Mouse (Mus musculus) granulocyte monocyte progenitor cell, adult 5-6 weeks (primary cell): ENCODE measurements at regions not wholly inside any gene's neighbourhood (a gene's known extent, or its start where the extent isn't known, plus 50 kb on each side); places are given as distances from the start of the nearest gene placed in this dataset.

ENCODE experiments used
- ATAC-seq: replicated peaks from 2 replicates; pipeline ENCODE4 v1.8.0; 2016; ENCODE audit warnings: mild to moderate bottlenecking, moderate TSS enrichment, inconsistent platforms; ENCODE audit not compliant: poor library complexity, severe bottlenecking

DNA sequence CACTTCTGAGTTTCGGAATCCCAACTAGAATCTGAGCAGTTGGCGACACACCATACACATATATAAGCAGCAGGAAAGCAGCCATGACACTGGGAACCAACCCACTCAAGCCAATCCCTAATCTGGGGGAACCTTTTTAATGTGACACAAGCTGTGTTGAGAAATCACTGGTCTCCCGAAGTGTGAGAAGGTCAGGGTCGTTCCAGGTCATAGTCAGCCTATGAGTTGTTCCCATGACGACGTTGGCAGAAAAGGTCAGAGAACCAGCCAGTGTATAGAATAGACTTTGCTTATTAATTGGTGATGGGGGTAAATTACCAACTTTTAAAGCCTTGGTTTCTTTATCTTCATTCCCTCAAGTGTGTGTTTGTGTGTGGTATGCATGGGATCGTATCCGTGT, 199.3 kb downstream of the Uaca start:
- no peak for ATAC-seq

DNA sequence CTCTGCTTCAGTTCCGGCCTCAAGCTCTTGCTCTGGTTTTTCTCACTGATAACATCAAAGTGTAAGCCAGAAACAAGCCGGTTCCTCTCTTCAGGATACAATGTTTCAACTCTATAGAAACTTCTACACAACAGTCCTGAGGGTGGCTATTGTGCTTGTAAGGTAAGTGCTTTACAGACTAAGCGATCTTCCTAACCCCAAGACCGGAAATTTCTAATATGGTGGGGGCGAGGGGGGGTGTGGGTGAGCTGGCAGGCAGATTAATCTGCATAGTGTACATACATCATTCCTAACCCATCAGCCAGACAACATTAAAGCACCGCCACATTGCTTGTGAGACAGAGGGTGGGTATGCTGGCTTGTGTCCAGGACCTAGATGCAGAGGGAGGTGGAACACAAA, 200.8 kb downstream of the Uaca start:
- no peak for ATAC-seq

DNA sequence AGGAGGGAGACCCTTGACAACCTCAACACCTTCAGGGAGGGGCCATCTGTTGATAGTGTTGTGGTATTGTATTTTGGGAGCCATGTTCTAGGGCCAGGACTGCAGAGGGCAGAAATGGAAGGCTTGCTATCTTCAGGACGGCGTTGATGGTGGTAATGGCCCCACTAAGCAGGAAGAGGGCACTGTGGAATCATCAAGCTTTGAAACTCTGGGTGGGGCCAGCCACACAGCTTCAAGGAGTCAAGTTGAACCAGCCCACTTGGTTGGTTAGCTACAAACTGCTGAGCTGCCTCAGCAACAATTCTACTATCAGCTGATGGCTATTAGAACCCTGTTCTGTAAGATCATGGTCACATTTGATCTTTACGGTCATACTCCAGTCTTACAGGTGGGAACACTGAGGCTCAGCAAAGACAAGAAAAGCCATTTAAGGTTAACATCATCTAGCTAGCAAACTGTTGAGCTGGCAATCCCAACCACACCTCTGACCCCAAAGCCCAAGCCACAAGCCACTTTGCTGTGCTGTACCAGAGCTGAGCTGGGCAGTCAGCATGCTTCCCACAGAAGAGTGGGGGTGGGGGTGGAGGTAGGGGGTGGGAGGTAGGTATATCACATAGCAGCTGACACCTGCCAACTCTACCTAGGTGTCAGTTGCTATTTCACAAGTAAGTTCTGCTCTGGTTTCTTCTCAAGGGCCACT, 203.9 kb downstream of the Uaca start:
- ATAC-seq = peak; percentile 25

DNA sequence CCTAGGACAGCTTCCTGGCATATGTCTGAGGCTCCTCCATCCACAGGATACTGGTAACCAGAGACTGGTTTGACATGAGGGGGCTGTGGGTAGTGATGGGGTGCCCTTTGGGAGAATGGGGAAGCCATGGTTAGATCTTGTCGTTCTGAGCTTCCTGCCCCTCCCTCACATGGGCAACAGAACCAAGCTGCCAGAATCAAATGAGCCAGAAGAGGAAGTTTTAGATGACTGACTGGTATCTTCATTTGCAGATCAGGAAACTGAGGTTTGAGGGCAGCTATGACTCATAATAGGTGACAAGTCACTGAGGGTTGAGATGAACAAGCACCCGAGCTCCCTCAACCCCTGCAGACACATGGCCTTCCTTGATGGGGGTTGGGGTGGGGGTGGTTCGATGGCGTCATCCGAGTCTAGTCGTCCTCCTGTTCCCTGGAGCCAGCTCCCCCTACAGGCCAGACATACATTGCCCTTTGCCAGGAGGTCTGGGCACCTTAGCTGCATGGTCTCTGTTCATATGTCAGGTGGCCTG, 204.7 kb downstream of the Uaca start:
- peak; percentile 79 for ATAC-seq

DNA sequence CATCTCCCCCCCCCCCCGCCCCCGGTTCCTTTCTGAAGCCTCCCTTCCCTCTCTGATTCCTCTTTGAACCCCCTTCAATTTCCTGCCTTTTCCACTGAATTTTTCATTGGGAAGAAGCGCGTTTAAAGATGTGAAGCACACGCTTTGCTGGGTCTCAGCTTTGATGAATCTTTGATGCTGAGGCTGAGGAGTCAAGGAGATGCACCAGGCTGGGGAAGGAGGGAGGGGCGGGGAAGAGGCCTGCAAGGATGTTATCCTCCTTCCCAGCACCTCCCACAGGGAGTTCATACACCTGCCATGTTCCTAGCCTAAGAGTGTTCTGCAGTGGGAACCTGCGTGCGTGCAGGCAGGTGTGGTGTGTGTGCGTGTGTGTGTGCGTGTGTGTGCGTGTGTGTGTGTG, 205.9 kb downstream of the Uaca start:
- no peak for ATAC-seq

DNA sequence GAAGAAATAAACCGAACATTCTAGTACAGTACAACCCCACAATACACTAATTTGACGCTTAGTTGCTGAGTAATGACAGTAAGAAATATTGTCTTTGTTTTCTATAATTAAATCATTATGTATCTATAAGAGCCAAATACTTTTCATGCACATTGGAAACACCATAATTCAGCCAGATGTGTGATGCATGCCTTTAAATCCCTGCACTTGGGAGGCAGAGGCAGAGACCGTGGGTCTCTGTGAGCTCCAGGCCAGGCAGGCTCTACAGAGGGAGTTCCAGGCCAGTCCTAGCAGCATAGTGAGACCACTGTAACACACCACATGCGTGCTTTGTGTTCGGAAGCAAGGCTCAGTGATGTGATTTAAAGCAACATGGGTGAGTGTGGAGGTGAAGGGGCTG, 208.2 kb downstream of the Uaca start:
- ATAC-seq = no peak

DNA sequence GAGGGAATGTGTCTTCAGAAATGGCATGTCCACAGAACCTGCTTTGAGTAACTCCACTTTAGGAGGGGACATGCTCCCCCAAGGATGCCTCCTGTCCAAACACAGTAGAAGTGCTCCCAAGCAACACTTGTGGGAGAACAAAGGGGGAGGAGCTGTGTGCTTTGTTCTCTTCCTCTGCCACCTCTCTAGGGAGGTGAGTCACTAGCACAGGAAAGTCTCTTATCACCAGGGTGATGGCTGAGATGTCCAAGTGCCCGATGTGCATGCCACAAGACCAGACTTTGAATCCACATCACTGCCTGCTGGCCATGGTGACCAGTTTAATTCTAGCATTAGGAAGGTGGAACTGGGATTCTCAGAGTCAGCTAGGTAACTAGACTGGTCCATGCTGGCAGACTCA, 214.1 kb downstream of the Uaca start:
- no peak for ATAC-seq

DNA sequence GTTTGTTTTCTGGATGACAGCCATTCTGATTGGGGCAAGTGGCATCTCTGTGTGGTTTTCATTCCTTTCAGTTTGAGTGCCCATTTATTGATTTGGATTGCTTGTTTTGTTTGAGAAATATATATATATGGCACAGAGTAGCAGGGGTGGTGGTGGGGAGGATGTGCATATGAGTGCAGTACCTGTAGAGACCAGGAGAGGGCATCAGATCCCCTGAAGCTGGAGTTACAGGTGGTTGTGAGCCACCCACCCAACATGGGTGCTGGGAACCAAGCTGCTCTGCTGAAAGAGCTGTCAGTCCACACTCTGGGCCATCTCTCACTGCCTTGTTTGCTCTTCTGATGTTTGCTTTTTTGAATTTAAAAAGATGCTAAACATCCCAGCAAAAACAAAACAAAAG, 216.7 kb downstream of the Uaca start:
- no peak for ATAC-seq

DNA sequence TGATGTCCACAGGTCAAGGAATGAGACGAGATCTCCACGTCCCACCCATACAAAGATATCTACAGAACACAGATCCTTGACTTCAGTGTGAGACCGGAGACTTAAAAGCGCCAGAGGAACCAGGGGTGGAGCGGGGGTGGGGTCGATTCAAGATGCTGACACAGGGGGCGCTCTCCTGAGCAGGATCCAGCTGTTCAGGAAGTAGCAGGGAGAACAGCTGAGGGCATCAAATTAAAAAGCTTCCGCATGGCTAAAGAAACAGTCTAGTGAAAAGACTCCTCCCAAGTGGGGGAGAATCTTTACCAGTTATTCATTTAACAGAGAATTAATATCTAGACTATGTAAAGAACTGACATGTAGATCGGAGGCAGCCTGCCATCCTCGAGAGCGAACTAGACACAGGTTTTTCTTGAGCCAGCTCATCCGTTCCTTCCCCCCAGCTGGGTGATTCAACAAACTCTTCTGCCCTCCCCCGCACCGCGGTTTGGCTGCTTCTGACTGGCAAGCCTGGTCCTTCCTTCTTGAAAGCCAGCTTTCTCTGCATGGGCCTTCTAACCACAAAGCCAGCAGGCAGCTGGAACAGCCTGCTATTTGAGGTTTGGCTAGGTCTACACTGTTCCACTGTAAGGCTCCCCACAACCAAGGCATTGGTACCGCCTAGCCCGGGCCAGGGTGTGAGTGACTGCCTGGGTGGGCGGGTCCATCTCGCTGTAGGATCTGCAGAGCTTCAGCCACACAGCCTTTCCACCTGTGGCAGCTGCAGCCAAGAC, 218.6 kb downstream of the Uaca start:
- peak; percentile 81 for ATAC-seq

DNA sequence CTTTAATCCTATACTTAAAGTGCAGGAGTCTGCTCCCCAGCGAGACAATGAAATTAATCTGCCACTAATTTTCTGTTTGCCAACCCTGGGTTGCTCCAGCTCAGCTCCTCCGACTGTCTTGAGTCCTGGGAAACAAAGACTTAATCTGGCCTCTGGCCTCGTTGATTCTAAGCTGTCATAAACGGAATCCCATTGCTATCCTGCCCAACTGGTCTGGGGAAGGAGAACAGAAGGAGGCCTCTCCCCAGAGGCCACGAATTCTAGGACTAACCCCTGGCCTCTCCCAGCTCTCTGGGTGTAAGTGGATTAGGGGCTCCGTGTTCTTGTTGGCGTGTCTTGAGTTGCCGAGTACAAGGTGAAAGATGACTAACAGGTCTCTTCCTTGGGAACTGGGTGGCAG, 219.8 kb downstream of the Uaca start:
- no peak for ATAC-seq

DNA sequence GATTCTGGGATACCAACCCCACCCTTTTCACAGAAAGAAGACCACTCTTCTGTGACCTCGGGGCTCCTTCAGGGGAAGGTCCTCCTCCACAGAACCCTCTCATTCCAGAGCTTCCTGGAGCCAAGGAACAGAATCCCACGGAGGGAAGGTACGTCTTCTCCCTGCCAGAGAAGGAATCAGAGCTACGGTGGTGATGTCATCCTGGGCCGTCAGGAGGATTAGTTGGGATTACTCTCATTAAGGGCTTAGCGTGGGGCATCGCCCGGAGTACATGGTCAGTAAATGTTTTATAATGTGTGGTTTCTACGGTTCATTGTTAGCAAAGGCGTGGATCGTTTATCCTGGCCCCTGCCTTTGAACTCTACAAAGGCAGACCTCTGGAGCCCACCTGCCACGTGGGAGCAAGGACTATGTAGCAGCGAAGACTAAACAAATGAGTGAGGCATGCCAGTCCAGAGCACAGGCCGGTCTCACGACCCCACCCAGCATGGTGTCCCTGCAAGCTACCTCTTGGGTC, 221.1 kb downstream of the Uaca start:
- ATAC-seq = no peak

DNA sequence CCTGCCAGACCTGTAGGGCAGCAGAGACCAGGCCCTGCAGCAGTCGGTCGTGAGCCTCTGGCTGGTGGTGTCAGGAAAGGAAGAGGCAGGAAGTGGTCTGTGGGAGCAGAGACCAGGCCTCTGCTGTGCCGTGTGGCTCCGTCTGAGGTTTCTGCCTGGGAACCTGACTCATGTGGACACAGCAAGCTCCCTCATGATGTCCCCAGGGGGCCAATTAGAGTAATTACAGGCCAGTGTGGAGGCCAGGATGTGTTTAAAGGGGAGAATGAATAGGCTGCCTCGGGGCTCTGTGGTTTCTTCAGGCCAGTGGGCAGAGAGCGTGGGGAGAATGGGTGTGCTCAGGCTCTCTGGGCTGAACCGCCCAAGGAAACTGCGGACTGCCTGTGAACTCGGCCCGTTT, 222.3 kb downstream of the Uaca start:
- ATAC-seq = peak; percentile 74

DNA sequence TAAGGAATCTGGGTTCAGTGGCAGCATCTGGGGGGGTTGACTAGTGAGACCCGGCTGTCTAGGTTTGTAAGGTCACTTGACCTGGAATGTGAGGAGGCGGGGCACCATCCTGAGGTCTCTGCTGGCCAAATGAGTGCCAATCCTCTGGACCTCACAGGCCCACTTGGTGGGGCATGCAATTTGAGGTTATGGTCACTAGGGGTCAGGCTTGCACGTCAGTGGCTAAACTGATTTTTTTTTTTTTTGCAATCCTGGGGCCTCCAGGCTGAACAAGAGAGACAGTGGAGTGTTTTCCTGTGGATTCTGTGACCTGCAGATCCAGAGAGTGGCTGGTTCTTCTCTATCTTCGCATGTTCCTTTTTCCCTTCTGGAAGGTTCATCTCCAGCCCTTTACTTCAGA, 225.6 kb downstream of the Uaca start:
- no peak for ATAC-seq

DNA sequence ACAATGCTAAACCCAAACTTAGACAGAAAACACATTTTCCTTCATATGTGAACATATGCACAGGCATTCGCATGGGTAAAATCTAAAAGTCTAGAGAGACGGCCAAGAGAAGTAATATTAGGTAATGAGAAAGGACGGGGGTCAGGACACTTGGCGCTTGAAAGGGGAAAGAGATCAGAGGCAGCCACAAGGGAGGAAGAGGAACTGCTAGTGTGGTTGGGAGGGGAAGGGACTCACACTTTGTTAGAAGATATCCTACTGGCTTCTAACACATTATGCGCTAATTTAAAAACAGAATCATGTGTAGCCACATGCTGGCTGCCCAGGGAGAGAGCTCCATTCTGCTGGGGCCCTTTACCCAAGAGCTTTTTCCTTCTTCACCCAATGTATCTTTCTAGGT, 227.5 kb downstream of the Uaca start:
- peak; percentile 61 for ATAC-seq

DNA sequence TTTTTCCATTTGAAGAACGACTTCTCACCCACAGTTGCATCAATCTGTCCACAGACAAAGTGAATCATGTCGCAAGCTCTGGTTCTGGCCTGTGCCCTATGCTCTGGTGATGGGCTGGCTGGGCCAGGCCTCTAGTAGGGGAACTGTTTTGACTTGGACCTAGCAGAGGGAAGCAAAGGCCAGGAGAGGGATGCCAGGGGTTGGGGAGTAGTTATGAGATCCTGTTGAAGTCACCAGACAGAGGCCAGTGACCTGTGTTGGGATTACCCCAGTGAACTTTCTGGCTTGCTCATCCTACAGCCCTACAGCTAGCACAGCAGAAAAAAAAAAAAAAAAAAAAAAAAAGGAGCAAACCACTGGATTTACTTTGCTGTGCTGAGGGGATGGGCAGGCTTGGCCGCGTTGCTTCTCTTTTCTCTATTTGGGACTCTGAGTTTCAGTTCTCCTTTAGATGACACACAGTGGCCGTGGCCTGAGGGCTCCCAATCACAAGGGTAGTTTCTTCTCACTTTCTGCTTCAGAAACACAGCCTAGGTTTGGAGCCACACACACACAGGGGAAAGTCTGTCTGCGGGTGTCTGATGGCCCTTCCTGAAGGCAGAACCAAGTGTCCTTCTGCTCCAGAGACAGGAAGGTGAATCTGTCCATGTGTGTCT, 228.2 kb downstream of the Uaca start:
- ATAC-seq = peak; percentile 69

DNA sequence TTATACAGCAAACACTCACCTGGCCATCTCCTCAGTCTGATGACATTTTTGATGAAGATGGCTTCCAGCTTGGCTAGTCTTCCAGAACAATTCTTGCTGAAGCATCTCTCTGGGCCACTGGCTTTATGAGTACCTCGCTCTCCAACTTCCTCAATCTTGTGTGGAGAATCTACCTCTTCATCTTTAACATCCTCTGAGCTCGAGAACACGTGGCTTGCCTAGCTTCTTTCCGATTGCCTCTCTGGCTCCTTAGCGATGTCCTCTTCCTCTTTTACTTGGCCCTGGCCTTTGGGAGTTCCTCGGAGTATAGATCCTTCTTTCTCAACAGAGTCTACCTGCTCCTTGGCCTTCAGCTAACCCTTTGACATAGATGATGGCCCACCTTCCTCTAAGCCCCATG, 231.0 kb downstream of the Uaca start:
- peak; percentile 50 for ATAC-seq

DNA sequence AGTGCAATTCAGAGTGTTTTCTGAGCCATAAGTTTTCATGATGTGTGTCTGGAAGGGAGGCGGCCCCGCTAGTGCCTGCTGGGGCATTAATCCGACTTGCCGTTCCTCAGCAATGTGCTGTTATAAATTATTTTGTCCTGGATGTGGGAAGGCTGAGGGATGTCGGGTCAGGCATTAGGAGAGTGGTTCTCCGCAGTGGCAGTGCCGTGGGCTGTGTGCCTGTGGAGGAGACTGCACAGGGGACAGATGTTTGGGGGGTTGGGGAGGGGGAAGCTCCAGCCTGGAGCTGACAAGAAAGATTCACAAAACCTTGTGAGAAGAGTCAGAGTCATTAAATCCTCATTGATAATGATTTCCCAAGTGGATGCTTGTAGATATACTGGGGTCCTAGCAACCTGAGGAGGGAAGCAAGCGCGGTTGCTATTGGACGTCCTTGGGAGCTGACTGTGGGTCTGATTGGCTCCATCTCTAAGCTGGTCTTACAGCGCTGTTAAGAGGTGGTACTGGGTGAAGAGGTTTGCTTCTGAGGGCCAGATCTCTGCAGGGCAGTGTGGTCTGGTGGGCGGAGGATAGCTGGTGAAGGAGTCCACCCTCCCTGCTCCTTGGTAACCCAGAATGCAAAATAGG, 234.5 kb downstream of the Uaca start:
- no peak for ATAC-seq

DNA sequence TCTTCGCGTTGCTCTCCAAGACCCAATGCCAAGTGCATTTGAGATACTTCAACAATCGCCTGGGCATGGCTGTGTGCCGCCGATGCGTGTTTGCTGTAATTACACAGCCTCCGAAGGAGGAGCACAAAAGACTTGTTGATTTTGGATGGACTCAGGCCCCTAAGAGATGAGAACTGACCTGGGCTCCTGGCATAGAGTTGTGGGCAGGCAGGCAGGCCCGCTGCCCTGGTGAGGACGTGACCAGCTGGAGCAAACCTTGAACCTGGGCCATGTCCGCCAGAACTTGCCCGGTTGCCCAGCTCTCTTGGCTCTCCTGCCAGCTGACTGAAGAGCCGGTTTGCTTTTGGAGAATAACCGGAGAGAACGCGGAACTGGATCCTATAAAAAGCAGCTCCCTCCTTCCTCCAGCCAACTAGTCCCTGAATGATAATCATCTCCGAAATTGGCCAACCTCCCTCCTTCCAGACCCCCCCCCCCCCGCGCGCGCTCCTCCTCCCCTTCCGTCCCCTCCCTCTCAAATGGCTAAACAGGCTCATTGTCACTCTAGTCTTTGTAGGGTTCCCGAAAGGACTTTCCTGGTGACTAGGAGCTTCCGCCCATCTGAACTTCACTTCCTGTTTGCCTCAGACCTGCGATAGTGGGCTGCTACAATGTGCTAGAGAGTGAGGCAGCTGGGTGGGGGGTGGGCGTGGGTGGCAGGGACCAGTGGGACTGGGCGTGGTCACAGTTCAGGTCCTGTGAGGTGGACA, 237.5 kb downstream of the Uaca start:
- peak; percentile 84 for ATAC-seq

DNA sequence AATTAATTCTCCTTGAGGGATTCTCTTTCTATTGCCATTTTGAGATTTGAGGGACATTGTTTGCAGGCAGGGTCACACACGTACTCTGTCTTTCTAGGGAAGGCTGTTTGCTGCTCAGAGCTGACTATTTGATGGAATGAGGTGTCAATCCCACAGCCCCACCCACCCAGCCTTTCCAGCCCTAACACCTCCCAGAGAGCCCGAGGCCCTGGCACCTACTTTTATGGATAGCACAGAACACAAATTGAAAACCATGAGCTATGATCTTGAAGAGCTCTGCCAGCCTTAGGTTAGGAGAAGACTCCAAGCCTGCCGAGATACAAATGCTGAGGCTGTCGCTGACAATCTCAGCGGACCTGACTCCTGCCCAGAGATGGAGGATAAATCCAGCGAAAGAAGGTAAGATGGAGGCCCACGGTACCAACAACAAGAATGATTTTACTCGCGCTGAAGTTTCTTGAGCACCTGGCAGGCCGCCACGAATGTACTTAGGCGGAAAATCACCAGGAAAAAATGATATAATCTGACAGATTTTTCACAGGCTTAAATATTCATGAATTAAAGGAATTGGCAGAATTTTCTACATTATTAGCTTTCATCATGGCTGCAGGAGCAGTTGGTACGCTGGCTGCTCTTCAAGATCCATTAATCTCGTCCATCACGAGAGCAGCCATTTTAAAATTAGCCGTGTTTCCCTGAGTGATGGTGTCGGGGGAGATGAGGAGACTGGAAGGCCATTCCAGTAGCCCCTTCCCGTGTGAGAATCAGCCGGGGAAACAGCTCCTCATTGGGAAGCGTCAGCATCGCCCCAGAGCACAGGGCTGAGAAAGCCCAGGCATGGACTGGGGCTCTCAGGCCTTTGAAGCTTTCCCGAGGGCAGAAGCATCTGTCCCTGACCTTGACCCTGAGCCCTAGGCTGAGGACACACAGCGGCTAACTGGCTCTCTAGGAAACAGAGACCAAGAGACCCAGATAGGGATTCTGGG, 238.4 kb downstream of the Uaca start:
- ATAC-seq = no peak
